Mouse (Mus musculus): ENCODE measurements around the gene Ahsa2.
"Not testable (repeated sequence)": the region's sequence is repeated elsewhere in the genome, so short reads cannot be mapped to it uniquely, and the experiment has no call there.

Gene Ahsa2

GRCm38 (mm10) chr11:23497718-23498509, at the start of gene Ahsa2:
Gene Ahsa2, minus strand, starts transcription at chr11:23498030.
- peak; percentile 99 for DNase-seq (ENCODE audit: low spot score in 2 of 2)

- DNase-seq (ENCODE audit: low spot score in 2 of 2) = no peak
Measured at GRCm38 (mm10) chr11:23537446-23537845, 39.6 kb upstream of the Ahsa2 start.

DNA sequence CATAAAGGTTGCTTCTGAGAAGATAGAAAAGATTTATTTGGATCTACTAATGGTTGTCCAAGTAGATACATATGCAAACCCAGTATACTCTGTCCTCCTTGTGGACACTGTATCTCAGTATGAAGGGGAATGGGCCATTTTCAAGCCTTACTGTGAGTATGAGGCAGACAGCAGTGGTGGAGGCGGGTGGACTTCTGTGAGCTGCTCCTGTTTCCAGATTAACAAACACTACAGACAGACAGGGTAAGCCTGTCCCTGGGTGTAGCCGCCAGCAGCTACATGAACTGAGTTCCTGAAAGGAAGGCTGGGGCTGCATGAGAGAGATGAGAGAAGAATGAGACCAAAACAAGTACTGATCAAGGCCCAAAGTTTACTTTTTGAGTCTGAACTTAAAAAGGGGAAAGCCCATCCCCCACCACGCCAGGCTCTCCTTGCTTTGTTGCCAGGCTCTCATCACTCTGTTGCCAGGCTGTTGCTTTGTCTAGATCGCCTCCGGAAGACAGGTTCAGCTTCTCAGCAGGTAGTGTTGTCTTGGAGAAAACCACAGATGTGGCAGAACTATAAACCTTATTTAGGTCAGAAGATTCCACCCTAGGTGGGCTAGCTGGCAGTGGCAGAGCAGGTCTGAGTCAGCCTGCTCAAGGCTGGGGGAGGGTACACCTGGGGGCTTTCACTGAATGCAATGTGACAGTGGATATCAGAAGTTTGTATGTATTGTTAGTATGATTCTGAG, 22.8 kb upstream of the Ahsa2 start, which contains the start of gene 1700093K21Rik:
Gene 1700093K21Rik, minus strand, starts transcription at position 683 of the 733 bp plus-strand sequence.
- DNase-seq (ENCODE audit: low spot score in 2 of 2) = no peak

- no peak for DNase-seq (ENCODE audit: low spot score in 2 of 2)
Measured at GRCm38 (mm10) chr11:23518981-23519380, 21.2 kb upstream of the Ahsa2 start.

GRCm38 (mm10) chr11:23515315-23515714, 17.5 kb upstream of the Ahsa2 start:
- no peak for DNase-seq (ENCODE audit: low spot score in 2 of 2)

DNA sequence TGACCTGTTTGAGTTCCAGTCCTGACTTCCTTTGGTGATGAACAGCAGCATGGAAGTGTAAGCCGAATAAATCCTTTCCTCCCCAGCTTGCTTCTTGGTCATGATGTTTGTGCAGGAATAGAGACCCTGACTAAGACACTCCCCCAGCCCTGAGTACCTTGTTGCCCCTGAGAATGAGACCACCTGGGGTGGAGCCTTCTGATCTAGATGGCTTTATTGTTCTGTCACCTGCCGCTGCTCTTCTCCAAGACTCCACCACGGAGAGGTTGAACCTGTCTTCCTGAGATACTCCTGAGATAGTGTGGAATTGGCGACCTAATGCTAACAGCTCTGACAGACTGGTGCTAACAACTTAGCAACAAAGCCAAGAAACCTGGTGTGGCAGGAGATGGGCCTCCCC, 17.0 kb upstream of the Ahsa2 start:
- not testable (repeated sequence) for DNase-seq (ENCODE audit: low spot score in 2 of 2)

GRCm38 (mm10) chr11:23504801-23505200, 7.0 kb upstream of the Ahsa2 start:
- not testable (repeated sequence) for DNase-seq (ENCODE audit: low spot score in 2 of 2)

- no peak for DNase-seq (ENCODE audit: low spot score in 2 of 2)
Measured at GRCm38 (mm10) chr11:23498609-23499008, 779 bp upstream of the Ahsa2 start.

DNA sequence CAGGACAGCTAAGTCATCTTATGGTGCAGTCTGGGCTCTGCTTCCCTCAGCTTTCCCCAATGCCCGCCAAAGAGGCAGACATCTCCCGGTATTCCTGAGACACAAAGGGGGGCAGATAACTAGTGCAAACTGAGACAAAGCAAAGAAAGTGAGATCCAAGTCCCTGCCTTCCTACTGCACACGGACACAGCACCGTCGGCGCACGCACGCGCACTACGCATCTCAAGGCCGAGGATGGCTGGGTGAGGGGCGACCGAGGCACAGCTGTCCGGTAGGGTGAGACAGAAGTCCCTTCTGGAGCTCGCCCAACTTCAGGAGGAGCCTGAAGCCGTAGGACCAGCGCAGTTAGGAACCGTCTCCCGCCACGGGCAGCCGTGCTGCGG, 504 bp downstream of the Ahsa2 start:
- DNase-seq (ENCODE audit: low spot score in 2 of 2) = peak in 1 of 2 experiments; percentile 85

DNA sequence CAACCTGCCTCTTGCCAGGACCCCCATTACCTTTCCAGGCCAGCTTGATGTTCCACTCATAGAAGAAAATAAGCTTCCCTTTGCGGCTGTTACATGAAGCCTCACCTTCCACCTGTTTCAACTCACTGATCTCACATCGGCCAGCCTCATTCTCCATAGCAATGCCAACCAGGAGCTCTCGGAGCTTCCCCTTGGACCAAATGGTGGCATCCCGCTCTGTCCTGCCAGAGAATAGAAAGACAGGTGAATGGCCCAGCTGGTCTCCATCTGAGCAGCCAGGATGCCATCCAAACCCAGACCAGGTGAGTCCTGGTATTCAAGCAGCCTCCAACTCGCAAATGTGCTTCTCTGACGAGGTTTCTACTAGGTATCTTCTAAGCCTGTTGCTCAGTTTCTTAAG, 1.2 kb downstream of the Ahsa2 start:
- DNase-seq (ENCODE audit: low spot score in 2 of 2) = no peak

DNA sequence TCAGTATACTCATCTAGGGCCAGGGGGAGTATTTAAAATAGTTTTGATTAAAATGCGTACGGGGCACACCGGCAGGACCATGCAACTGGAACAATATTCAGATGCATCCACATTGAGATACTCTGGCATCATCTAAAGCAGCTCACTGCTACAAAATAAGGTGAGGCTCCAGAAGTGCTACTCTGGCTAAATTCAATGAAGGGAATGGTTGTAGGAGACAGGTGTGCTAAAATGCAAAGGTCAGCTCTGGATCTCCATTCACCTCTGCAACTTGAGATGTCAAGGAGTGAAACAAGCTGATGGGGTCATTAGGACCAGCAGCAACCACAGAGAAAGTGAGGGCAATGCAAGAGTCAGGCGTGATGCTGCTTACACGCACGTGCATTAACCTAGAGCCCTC, 2.6 kb downstream of the Ahsa2 start:
- no peak for DNase-seq (ENCODE audit: low spot score in 2 of 2)

DNA sequence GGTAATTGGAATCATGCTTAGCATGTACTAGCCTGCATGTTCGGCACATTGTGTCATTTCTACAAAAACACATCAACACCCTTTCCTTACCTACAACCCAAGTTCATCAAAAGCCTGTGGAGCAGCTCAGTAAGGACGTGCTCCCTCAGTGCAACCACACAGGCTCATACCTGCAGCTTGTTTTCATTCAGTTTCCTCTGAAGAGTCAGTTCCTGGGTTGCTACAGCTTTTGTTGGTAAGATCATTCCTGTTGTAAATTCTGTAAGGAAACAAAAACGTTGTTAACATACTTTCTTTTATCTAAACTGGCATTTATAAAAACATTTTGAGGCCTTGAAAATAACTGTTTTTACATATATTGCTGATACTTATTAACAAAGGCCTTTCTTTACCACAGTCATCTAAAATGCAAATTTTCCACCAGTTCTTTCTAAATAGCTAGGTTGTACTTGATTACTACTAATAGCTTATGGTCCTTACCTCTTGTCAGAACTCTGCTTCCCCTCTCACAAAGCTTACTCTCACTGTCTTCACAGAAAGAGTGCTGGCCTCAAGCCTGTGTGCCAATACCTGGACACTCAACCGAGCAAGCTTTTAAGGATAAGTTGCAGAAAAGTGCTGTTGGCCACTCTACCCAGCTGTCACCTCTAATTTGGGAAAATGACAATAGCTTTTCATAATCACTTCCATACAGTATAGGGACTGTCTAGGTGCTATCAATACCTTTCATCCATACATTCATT, 5.6 kb downstream of the Ahsa2 start:
- DNase-seq (ENCODE audit: low spot score in 2 of 2) = no peak

DNA sequence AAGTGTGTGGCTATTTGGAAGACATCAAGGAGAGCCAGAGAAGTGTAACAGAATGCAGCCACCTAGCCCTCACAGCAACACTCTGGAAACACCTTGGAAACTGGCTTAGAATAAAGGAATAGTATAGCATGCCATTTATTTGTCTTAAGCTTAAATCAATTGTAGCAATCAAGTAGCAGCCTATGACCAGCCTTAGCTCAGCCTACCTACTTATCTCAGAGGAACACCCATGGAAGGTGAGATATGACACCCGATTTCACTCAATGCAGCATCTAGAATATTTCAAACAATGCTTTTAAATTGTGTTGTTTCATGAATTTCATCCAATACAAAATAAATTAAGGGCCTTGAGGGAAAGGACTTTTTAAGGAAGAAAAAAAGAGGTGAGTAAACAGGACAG, 7.9 kb downstream of the Ahsa2 start:
- DNase-seq (ENCODE audit: low spot score in 2 of 2) = no peak

DNA sequence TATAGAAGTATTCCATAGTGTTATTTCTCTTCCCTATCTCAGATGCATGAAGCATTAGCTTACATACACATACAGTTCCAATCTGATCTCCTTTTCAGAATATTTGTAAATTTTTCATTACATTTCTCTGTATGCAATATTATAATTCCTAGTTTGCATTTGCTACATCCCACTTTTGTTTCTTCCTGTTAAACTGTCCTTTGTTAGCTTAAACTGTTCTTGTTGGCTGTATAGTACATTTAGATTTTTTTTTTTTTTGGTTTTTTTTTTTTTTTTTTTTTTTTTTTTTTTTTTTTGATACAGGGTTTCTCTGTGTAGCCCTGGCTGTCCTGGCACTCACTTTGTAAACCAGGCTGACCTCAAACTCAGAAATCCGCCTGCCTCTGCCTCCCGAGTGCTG, 32.0 kb downstream of the Ahsa2 start:
- DNase-seq (ENCODE audit: low spot score in 2 of 2) = not testable (repeated sequence)
